Mouse (Mus musculus) megakaryocyte, embryonic 14.5 days (primary cell): ENCODE results near the gene Tlr5.

Experiments used
- FLI1 ChIP-seq: IDR thresholded peaks from 2 replicates; pipeline ENCODE4 v1.6.1; 2012; ENCODE audit warnings: low read length, inconsistent platforms, mixed read lengths
- GATA1 ChIP-seq: IDR thresholded peaks from 3 replicates; pipeline ENCODE4 v1.6.1; 2012; ENCODE audit warnings: mixed read lengths, low read length, inconsistent platforms, borderline replicate concordance

- TF ChIP-seq GATA1 (no peak), FLI1 (no peak)
These were observed 10.4 kb downstream of the Tlr5 start for GRCm38 (mm10) chr1:182964855-182965466.
